Mouse (Mus musculus) kidney, adult 11 months (tissue): ENCODE measurements around the gene 1700025G04Rik.

Experiments used
- DNase-seq: peaks from one replicate; pipeline ENCODE4 v3.0.0; 2022

The 1700025G04Rik gene

DNA sequence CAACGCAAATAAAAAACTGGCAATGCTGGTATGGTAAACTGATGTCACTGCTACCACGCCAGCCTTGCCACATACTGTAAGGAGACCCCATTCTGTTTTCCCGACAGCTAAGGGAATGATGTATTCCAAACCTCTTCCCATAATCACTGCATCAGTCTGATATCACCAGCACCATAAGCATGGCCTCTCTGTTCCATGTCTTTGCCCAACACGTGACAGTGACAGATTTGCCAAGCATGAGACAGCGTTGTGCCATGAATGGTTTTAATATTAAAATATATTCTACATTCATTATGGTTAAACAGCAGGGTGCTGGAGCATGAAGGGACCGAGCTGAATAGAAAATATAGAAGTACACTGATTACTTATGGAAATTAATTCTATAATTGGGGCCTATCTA lies 14.2 kb downstream of the 1700025G04Rik start:
- no peak for DNase-seq

GRCm38 (mm10) chr1:152070441-152070840 lies 19.5 kb downstream of the 1700025G04Rik start:
- no peak for DNase-seq

GRCm38 (mm10) chr1:152069745-152070144 lies 20.2 kb downstream of the 1700025G04Rik start:
- DNase-seq = no peak

- DNase-seq = no peak
Measured at GRCm38 (mm10) chr1:152067919-152068318, 22.0 kb downstream of the 1700025G04Rik start.

DNA sequence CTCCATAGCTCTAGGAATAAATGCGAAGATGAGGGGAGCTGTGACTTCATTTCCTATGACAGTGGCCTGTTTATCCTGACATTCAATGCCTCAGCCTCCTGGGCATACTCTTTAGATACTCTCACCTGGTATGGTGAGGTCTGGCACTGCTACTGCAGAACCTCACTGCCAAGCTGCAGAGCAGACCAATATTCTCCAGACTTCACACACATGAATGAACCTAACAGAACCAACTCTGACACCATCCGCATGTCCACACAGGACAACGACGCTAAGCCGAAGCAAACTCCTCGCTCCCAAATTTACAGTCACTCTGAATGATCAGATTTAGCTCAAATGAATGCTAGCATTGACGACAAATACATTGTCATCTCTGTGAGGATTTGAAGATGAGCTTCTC lies 24.4 kb downstream of the 1700025G04Rik start:
- DNase-seq = no peak

- DNase-seq = no peak
Measured at GRCm38 (mm10) chr1:152063357-152064145, 26.4 kb downstream of the 1700025G04Rik start.

DNA sequence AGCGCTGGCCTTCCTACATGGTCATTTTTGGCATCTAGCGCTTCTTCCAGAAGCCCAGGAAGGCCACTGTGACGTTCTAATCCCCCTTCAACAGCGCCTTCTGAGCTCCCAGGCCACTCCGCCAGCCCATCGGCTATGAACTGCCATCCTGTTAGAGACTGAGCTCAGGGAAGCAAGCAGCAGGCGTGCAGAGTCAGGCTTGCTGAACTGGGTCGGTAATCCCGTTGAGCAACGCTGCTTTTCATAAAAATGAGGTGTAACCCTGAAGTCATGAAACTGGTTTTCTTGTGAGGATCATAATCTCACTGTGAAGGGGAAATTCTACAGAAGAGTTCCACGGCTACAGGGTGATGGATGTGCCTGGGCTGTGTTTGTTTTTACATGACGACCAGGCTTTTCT lies 28.2 kb downstream of the 1700025G04Rik start:
- no peak for DNase-seq

GRCm38 (mm10) chr1:152060265-152060664 lies 29.7 kb downstream of the 1700025G04Rik start:
- no peak for DNase-seq

DNA sequence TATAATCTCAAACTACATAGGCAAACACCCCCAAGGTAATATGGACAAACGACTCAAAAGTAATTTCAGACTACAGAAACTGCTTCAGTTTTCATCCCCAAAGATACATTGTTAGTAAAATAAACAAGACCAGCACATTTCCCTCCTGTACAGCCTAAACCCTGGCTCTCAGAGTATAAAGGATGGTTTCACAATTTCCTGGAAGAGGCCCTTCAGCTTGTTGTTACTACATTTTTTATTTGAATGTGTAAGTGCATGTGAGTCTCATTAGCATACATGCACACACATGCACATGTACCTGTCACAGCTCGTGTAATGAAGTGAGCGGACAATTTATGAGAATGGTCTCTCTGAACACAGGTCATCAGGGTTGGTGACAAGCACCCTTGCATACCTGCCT lies 31.1 kb downstream of the 1700025G04Rik start:
- no peak for DNase-seq

DNA sequence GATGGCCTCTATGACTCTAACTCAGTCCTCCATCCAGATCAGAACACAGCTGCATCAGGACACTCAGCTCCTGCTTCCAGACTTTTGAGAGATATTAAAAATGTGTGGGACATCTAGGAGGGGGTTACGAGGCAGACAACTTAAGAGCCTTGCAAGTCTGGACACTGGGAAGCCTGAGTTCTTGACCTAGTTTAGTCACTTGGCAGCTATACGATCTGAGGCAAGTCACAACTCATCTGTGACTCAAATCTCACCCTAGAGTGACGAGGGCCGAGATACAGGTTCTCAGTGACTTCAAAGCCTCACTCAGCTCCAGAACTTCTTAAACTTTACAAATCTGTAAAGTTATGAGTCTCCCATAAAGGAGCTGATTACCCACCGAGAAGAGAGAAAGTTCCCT lies 36.8 kb downstream of the 1700025G04Rik start:
- no peak for DNase-seq

DNA sequence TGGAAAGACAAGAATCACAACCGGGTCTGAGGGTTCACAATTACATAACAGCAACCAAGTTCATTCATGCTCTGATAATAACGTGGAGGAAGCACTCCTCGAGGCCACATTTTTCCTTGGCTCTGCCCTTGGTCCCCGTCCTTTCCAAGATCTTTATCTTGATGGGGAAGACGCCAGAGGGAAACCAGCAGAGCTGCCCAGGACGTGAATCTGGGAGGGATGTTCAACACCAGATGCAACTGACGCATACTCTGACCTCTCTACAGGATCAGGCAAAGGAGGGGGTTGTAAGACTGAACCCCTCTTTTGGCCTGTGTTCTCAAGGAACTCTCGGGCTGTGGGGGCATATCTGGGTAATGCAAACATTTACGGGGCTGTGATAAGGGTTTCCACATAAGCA lies 38.1 kb downstream of the 1700025G04Rik start:
- peak; percentile 36 for DNase-seq

DNA sequence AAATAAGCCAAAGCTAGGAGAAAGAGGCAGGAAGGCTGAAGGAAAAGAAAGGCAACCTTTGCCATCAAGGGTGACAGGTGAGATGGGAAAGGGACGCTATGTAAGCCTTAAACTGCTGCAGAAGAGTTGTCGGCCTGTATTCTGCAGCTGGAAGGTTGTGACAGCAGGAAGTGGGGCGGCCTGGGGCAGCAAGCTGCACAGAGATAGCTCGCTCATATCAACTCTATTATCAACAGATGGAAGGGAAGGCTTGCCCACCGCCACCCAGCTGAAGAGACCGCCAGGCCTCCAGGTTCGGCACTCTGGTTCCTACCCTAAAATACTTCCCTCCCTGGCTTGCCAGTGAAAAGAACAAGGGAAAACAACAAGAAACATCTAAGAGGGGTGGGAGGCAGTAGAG lies 39.9 kb downstream of the 1700025G04Rik start:
- no peak for DNase-seq

- DNase-seq = no peak
Measured at GRCm38 (mm10) chr1:152048291-152048690, 41.6 kb downstream of the 1700025G04Rik start.

DNA sequence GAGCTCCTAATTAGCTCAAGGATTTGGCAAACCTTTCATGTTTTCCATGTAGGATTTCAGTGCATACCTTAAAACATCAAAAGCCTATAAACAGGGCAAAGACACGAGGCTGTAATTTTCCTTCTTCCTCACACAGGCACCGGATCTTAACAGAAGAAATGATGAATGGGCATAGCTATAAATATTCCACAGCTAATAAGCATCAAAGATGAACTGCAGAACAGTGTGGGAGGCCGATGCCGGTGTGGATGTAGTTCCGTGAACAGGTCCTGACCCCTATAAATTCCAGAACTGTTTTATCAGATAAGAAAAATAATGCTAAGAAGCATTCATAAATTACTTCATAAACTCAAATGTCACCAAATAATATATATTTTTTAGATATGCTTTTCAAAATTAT lies 42.5 kb downstream of the 1700025G04Rik start:
- DNase-seq = no peak

DNA sequence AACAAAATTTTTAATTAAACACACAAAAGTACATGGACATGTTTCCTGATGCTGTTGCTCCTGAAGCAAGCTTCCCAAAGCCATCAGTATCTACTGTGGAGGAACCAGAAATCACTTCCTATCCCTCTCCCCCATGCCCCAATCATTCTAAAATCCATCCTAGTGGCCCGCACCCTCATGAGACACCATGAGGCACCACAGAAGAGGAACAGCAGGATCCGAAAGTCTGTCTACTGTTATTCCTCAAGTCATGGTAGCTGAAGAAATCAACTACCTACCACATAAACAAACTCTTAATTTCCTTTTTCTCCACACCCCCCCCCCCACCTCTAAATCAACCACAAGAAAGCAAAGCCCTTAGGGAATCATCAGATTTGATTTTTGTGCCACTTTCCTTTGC lies 46.5 kb downstream of the 1700025G04Rik start:
- DNase-seq = no peak

GRCm38 (mm10) chr1:152042409-152042808 lies 47.5 kb downstream of the 1700025G04Rik start:
- no peak for DNase-seq

DNA sequence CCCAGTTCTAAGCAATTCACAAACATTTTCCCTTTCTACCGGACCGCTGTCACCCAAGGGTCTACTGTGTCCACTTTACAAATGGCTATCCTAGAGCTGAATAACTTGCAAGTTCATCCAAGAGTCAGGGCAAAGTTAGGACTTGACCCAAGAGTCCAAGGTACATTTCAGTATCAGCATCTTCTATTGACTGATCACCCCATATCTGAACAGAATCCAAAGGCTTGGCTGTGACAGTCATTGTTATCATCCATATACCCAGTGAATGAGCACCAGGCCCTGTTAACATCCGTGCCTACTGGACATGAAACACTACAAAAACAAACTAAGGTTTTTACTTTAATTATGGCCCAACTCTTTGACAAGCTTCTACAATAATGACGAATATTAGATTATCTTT lies 48.9 kb downstream of the 1700025G04Rik start:
- DNase-seq = no peak

DNA sequence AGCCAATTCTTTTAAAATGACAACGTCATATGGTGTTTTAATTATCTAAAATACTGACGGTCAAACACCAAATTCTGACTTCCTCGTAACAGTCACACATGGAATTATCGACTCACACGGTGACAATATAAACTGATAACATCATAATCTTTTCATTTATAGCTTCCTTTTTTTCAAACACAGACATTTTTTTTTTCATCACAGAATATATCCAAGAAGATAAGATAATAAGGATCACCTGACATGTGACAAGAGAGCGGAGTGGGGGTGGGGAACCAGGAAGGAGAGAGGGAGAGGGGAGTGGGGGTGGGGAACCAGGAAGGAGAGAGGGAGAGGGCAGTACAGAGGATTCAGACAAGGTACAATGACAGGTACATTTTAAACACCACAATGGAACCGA lies 49.9 kb downstream of the 1700025G04Rik start:
- no peak for DNase-seq

DNA sequence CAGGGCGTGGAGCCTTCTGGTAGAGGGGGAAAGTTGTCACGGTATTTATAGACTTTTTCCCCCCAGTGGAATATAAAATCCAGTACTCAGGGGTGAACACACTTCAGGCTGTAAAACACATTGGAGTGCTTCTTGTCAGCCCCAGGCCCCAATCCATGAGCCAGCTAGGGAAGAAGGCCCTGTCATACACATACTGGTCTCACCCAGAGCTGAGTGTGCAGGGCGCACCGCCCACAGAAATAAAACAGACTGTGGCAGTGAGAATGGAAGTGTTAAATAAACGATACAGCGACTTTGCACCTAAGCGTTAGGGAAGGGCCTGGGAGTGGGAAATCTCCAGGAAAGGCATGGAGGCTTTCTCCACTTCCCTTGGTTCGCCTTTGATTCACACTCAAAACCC lies 50.3 kb downstream of the 1700025G04Rik start:
- no peak for DNase-seq

DNA sequence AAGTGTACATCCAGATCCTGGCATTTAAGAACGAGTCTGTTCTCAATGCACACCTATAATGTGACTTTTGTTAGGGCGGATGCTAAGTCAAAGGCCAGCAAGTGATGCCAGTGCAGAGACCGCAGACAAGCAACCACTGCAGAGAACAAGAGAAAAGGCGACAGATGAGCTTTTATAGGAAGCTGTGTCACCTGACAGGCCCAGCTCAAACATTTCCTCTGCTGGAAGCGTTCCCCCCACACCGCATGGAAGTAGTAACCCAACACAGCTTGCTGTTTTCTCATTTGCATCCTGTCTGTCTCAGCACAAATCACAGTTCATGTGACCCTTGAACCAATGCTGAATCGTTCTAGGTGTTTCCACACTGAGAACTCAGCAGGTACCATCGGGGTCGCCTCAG lies 51.8 kb downstream of the 1700025G04Rik start:
- DNase-seq = no peak

GRCm38 (mm10) chr1:152037589-152037988 lies 52.3 kb downstream of the 1700025G04Rik start:
- no peak for DNase-seq

DNA sequence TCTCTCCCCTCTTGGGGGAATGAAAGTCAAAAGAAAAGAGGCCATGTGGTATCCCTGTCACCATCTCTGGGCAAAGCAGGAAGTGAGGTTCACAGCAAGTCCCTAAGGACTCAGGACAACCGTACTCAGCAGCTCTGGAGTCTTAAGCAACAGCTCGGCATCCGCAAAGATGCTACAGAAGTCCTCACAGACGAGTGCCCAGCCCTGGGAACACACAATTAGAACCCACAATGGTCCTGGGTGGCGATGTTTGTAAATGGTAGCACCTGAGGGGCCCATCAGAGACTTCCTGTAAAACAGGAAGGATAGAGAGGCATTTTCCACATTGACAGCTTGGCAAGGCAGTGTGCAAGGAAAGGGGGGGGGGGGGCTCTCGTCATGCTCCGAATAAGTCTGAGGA lies 55.2 kb downstream of the 1700025G04Rik start:
- no peak for DNase-seq

GRCm38 (mm10) chr1:152033731-152034130 lies 56.2 kb downstream of the 1700025G04Rik start:
- DNase-seq = no peak

DNA sequence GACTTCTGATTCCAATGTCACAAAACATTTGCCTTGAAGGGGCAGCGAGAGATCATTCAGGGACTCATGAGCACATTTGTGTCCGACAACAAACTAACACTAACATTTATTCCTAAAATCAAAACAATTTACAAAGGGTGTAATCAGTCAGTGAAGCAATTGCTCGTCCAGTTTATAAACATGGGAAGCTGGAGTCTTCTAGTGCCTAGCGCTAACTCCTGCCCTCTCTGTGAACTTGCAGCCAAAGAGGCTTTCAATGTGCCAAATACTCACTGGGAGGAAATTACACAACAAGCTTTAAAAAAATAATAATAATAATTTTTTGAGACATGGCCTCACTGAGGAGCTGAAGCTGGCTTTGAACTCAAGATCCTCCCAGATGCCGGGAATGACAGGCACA lies 57.8 kb downstream of the 1700025G04Rik start:
- no peak for DNase-seq

DNA sequence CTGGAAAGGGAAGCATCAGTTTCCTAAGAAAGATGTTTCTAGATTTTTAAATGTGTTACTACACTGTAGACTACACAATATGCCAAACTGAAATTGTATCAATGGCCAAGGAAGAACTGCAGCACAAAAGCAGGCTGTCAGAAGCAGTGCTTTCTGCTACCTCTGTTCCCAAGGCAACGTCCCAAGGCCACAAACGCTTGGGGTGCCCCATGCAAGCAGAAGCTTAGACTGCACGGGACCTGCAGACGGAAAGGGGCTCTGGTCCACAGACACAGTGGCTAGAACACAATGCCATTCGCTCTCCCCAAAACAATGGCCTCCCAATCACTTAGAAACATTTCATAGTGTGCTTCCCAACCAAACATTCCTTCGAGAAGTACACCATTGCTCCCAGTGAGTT lies 59.4 kb downstream of the 1700025G04Rik start:
- no peak for DNase-seq
